Mouse (Mus musculus) heart, adult 8-10 months (tissue): ENCODE data around the gene Gm10382. TPM values are rescaled to one million over a fixed set of nuclear protein-coding genes. Genes with fewer than 3 reads are reported as not detected.
"Not testable (repeated sequence)": the region's sequence is repeated elsewhere in the genome, so short reads cannot be mapped to it uniquely, and the experiment has no call there.

Experiments used
- DNase-seq: peaks from one replicate; pipeline ENCODE4 v3.0.0; 2022; ENCODE audit warnings: low spot score
- total RNA-seq, 4 experiments: library from RNA; stranded (reverse); gene quantifications; 2 replicates each; pipeline ENCODE4 v1.2.4; 2022

Gene Gm10382
- total RNA-seq, 4 experiments from 2014 or later: not detected

GRCm38 (mm10) chr5:125370950-125371693 lies 18.0 kb upstream of the Gm10382 start:
- no peak for DNase-seq

DNA sequence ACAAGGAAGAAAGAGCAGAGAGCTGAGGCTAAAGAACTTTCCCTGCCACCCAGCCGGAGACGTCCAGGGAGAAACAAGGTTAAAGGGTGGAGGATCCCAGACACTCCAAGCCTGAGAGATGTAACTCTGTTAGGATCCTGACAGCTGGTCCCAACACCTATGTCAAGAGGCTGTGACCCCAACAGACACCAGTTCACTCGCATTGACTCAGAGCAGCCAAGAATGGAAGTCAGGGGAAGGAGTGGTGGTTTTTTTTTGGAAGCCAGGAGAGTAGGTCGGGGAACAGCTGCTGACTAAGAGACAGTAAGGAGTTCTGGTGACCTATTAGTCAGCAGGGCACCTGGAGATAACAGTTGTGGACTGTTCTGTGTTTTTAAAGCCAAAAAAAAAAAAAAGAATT lies 17.1 kb upstream of the Gm10382 start:
- DNase-seq: no peak

- DNase-seq: no peak
Observed at GRCm38 (mm10) chr5:125375871-125376270, 13.3 kb upstream of the Gm10382 start.

DNA sequence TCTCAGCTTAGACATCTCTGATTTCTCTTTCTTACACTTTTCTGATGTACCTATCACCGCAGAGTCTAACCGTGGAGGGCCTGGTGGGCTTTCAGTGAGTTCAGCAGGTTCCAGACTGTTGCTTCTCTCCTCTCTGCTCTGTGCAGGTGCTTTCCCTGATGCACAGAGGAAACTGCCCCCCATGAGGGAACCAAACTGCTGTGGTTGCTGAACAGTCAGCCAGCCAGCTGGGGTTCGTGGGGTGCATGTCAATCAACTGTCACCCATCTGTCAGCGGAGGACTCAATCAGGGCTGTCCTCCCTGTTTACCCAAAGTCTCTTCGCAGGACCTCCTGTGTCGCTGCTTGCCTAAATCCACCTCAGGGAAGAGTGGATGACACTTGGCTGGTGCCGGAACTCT lies 11.9 kb upstream of the Gm10382 start:
- DNase-seq: no peak

DNA sequence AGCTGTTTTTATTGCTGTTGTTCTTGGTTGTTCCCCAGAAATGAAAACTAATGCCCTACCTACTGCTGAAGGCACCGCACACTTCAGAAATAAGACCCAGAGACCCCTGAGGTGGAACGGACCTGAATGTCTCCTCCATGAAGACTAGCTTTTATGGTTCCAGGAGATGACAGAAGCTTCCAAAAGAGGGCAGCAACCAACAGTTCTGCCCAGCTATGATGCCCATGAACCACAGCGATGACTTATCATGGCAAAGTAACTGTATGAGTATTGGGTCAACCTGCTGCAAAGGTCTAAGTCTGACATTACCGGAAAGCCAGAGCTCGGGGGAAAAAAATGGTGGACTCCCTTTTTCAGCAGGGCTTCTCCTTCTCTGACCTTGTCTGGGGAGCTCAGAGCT lies 10.2 kb upstream of the Gm10382 start:
- no peak for DNase-seq

DNA sequence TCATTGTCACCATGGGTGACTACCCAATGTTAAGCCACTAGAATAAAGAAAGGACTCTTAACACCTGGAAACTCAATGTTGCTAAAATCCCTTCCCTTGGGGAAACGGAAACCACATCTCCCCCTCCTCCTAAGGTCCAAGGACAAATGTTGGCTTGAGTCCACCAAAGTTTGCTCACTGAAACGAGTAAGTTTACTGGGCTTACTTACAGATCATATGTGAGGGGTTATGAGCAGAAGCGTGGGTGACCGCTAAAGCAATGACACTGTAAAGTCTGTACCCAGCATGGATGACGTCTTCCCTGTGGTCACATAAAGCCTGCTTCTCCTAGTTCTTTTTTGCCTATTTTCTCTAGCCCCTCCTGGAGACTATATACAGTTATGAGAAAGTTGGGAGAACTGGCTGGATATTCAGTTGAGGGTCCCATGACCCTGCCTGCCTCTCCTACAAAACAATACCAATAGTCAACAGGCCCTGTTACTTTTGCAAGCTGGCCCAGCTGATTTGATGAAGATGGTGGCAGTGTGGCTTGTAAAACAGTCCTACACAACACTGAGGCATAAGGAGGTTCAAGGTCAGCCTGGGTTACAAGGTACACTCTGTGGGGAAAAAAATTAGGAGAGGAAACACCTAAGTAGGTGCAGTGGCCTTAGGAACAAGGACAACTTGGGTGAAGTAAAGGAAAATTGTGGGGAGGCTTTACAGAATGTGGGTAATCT lies 7.0 kb upstream of the Gm10382 start:
- no peak for DNase-seq

- no peak for DNase-seq
Observed at GRCm38 (mm10) chr5:125382673-125383558, 6.2 kb upstream of the Gm10382 start.

DNA sequence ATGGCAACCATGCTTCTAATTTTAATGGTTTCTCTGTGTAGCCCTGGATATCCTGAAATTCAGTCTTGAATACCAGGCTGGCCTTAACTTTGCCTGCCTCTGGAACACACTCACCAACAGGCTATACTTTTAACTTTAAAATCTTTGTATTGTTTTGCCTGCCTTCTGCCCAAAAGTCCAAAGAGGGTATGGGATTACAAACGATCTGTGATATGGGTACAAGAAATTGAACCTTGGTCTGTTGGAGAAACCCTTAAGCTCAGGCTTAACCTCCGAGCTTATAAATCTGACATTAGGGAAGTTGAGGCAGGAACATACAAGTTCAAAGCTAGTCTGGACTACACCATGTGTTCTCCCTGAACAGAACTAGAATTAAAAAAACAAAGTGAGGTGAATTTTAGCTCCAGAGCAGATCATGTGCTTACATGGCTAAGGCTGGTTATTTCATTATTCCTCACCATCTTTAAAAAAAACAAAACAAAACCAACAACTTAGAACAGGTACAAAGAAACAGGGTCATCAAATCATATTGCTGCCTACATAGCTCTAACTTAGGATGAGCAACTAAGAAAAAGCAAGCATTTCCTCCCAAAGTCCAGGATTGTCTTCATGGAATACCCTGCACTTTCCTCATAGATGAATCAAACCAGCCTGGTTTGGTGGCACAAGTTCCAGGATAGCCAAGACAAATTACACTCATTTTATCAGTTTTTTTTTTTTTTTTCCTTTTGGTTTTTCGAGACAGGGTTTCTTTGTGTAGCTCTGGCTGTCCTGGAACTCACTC lies 5.3 kb upstream of the Gm10382 start:
- no peak for DNase-seq

GRCm38 (mm10) chr5:125384512-125385214 lies 4.5 kb upstream of the Gm10382 start:
- no peak for DNase-seq

DNA sequence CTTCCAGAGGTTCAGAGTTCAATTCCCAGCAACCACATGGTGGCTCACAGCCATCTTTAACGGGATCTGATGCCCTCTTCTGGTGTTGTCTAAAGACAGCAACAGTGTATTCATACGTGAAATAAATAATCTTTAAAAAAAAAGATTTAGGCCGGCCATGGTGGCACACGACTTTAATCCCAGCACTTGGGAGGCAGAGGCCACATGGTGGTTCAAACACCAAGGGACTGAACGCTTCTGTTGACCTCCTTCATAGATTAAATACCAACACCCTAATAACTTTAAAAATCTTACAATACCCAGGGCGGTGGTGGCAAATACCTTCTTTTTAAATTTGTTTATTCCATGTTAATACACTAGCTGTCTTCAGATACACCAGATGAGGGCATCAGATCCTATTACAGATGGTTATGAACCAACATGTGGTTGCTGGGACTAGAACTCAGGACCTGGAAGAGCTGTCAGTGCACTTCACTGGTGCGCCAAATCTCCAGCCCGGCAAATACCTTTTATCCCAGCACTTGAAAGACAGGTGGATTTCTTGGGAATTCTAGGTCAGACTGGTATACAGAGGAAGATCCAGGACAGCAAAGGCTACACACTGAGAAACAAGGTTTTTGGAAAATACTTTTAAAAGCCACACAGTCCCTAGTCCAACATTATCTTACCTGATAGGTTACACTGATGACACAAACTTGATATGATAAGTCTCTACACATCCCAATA lies 3.7 kb upstream of the Gm10382 start:
- no peak for DNase-seq

DNA sequence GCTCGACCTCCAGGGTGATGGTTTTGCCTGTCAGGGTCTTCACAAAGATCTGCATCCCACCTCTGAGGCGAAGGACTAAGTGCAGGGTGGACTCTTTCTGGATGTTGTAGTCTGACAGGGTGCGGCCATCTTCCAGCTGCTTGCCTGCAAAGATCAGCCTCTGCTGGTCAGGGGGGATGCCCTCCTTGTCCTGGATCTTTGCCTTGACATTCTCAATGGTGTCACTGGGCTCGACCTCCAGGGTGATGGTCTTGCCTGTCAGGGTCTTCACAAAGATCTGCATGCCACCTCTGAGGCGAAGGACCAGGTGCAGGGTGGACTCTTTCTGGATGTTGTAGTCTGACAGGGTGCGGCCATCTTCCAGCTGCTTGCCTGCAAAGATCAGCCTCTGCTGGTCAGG lies 1.8 kb upstream of the Gm10382 start:
- DNase-seq: not testable (repeated sequence)

DNA sequence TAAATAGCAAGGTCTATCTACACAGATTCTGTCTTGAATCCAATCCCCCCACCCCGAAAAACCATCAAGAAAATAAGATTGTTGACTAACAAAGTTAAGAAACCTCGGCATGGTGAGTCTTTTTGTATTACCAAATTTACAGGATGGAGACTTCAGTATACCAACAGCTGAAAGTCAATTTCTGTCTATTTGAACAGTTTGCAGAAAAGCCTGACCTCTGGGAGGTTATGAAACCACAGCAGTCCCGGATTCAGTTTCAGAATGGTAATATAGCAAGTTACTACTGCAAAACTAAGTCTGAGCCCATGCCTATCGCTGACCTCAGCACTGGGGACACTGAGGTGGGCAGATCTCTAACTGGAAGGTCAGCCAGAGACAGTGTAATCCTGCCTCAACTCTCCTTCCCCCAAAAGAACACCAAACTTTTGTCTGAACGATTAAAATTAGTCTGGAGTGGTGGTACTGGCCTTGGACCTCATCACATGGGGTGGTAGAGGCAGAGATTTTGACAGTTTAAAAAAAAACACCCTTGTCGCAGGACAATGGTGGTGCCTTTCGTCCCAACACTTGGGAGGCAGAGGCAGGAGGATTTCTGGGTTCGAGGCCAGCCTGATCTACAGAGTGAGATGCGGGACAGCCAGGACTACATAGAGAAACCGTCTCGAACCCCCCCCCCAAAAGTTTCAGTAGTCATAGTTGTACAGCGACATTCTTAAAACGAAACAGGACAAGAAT lies 597 bp upstream of the Gm10382 start:
- no peak for DNase-seq

GRCm38 (mm10) chr5:125389579-125390441 lies 688 bp downstream of the Gm10382 start, which contains the start of gene Ubc:
Gene Ubc (minus strand): TSS chr5:125390202.
- peak; percentile 95 for DNase-seq

- DNase-seq: no peak
Observed at GRCm38 (mm10) chr5:125390906-125391477, 1.9 kb downstream of the Gm10382 start.

DNA sequence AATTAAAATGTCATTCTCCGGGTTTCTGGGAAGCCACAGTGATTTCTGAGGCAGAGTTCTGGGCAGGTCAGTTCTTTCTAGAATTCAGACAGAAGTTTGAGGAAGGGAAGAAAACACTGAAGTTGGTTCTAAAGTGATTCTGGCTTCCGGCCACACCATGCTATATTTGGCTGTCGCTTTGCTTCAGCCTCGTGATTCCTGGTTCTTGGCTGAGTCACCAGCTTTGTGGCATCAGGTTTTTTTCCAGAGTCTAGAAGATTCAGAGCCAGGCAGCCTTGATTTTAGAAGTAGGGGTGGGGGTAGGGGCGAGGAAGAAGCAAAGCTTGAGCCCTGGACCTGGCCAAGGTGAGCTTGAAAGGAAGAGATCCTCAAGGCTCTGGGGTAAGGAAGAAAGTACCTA lies 2.5 kb downstream of the Gm10382 start:
- DNase-seq: peak; percentile 87

DNA sequence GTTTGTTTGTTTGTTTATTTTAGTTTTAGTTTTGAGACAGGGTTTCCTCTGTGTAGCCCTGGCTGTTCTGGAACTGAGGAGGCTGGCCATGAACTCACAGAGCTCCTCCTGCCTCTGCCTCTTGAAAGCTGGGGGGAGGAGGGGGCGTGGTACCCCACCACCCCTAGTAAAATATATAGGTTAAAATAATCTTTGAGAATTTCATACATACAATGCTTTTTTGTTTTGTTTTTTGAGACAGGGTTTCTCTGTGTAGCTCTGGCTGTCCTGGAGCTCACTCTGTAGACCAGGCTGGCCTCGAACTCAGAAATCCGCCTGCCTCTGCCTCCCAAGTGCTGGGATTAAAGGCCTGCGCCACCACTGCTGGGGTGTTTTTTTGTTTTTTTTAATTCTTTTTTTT lies 3.1 kb downstream of the Gm10382 start:
- not testable (repeated sequence) for DNase-seq

- DNase-seq: no peak
Observed at GRCm38 (mm10) chr5:125392618-125392976, 3.5 kb downstream of the Gm10382 start.
